Mouse (Mus musculus) cortical plate, adult 2 months (tissue): ENCODE measurements around the gene Foxl1.

Experiments
- CTCF ChIP-seq: fragments of 200-500 bp; IDR thresholded peaks from 2 replicates; pipeline ENCODE4 v1.5.1; 2011; ENCODE audit warnings: mild to moderate bottlenecking, control low read depth, low read length; ENCODE audit not compliant: insufficient read depth; ENCODE audit errors: extremely low read depth
- POLR2A ChIP-seq: fragments of 200-500 bp; IDR thresholded peaks from 2 replicates; pipeline ENCODE4 v1.6.1; 2011; ENCODE audit warnings: mild to moderate bottlenecking, low read length, control low read depth; ENCODE audit not compliant: insufficient read depth; ENCODE audit errors: extremely low read depth

DNA sequence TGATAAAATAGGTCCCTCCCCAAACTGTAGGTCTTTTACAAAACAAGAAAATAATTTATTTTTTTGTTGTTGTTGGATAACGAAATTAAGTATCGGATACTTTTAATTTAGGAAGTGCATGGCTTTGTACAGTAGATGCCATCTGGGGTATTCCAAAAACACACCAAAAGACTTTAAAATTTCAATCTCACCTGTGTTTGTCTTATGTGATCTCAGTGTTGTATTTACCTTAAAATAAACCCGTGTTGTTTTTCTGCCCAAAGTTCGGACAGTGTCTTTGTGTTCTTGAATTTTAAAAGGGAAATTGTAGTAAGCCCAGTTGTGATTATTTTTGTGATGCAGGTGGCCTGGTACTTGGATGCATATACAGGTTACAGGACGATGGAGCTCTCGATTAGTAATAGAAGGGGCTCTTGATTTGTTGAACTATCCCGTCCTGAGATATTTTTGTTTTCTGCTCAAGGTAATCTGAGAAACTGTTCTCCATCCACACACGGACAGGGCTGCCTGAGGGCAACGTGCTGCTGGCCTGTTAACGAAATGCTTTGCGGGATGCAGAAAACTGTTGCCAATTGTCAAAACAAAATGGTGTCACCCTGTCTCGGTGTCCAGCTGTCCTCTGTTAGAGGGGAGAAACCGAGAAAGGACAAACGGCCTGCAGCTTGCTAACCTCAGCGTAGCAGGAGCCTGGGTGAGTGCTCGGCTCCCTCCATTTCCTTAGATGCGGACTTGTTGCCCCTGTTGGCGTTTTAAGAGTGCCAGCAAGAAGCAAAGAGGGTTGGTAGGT lies 8.9 kb upstream of the Foxl1 start:
- no peak for TF ChIP-seq POLR2A
- TF ChIP-seq CTCF, result no peak
